Mouse (Mus musculus) midbrain, embryonic 13.5 days (tissue): ENCODE data around the gene Metrn. TPM values are rescaled to one million over a fixed set of nuclear protein-coding genes. Genes with fewer than 3 reads are reported as not detected.
A peak's percentile ranks its signal among the peaks of the same experiment; 100 is the strongest.

Source experiments
- ATAC-seq: fragments of 200-750 bp; cut with Nextera tagmentation; 2 replicates; pipeline ENCODE4 v1.8.0; 2017; ENCODE audit warnings: mild to moderate bottlenecking, moderate TSS enrichment, moderate library complexity
- H3K27ac ChIP-seq: fragments of 300-500 bp; sonication (generic); 2 replicates; pipeline ENCODE4 v1.5.1; 2015; ENCODE audit warnings: inconsistent platforms, mild to moderate bottlenecking, moderate library complexity
- H3K27me3 ChIP-seq: fragments of 300-500 bp; sonication (generic); 2 replicates; pipeline ENCODE4 v1.6.1; 2015; ENCODE audit warnings: mild to moderate bottlenecking, inconsistent platforms
- H3K36me3 ChIP-seq: fragments of 300-500 bp; sonication (generic); 2 replicates; pipeline ENCODE4 v1.6.1; 2015; ENCODE audit warnings: mild to moderate bottlenecking, inconsistent platforms
- H3K4me1 ChIP-seq: fragments of 300-500 bp; sonication (generic); replicated peaks from 2 replicates; pipeline ENCODE4 v1.6.1; 2015; ENCODE audit warnings: inconsistent platforms
- H3K4me2 ChIP-seq: fragments of 300-500 bp; sonication (generic); replicated peaks from 2 replicates; pipeline ENCODE4 v1.6.1; 2015; ENCODE audit warnings: moderate library complexity, mild to moderate bottlenecking, inconsistent platforms
- H3K4me3 ChIP-seq: fragments of 300-500 bp; sonication (generic); replicated peaks from 2 replicates; pipeline ENCODE4 v1.5.1; 2015; ENCODE audit warnings: mild to moderate bottlenecking, inconsistent platforms
- H3K9ac ChIP-seq: fragments of 300-500 bp; sonication (generic); replicated peaks from 2 replicates; pipeline ENCODE4 v1.6.1; 2015; ENCODE audit warnings: mild to moderate bottlenecking, inconsistent platforms
- H3K9me3 ChIP-seq: fragments of 300-500 bp; sonication (generic); 2 replicates; pipeline ENCODE4 v1.6.1; 2016; ENCODE audit warnings: mild to moderate bottlenecking, inconsistent platforms
- WGBS: fragments of 180-500 bp; shearing (Covaris S2); methylation state at CpG from one replicate; pipeline ENCODE4 v1.1.7; 2015; 5-methylcytosine and 5-hydroxymethylcytosine counted together
- polyA plus RNA-seq: library from polyadenylated mRNA; unstranded; fragments of >200 nt; fragmentation: Nextera tagmentation; extraction: Ambion mirVana; gene quantifications from 2 replicates; pipeline ENCODE4 v1.2.1, GENCODE M21; 2015

Gene Metrn
- polyA plus RNA-seq, 1 experiment from 2014 or later, result 36.6 TPM

- Histone ChIP-seq H3K27me3 (no peaks in the 10 kb centered on the region), H3K4me2 (peak overlapping the region; percentile 98), H3K9me3 (no peaks in the 10 kb centered on the region), H3K9ac (peak overlapping the region; percentile 78), H3K27ac (peak overlapping the region; percentile 80), H3K4me3 (peak overlapping the region; percentile 44), H3K4me1 (peaks cover 59% of the 10 kb centered on the region), H3K36me3 (peaks cover 46% of the 10 kb centered on the region)
- ATAC-seq, result no peak
- 21% methylated on average over 23 of the region's 23 CpGs for WGBS
Measured at GRCm38 (mm10) chr17:25836397-25837075, 39.6 kb upstream of the Metrn start.

GRCm38 (mm10) chr17:25835816-25836215 is 38.9 kb upstream of the Metrn start:
- H3K9ac ChIP-seq, result no peak overlapping the region; the same call in 1 of the 2 replicates
- peaks cover 66% of the 10 kb centered on the region for H3K4me1 ChIP-seq
- H3K4me3 ChIP-seq, result peak overlapping the region; percentile 88; the same call in 1 of the 2 replicates
- peak overlapping the region; percentile 80; the same call in 1 of the 2 replicates for H3K27ac ChIP-seq
- peak overlapping the region; percentile 98 for H3K4me2 ChIP-seq
- peaks cover 46% of the 10 kb centered on the region for H3K36me3 ChIP-seq
- WGBS, result 92% methylated on average over 16 of the region's 16 CpGs
- H3K9me3 ChIP-seq, result no peaks in the 10 kb centered on the region
- no peak for ATAC-seq
- no peaks in the 10 kb centered on the region for H3K27me3 ChIP-seq

GRCm38 (mm10) chr17:25835301-25835700 is 38.4 kb upstream of the Metrn start:
- peaks cover 46% of the 10 kb centered on the region for H3K36me3 ChIP-seq
- H3K9me3 ChIP-seq, result no peaks in the 10 kb centered on the region
- ATAC-seq, result no peak
- H3K4me3 ChIP-seq, result 0 out of 2 replicates have a peak overlapping the region, but pooled peaks have one; percentile 88
- WGBS, result 98% methylated on average over 7 of the region's 7 CpGs
- H3K4me2 ChIP-seq, result peak overlapping the region; percentile 98; the same call in 1 of the 2 replicates
- peak overlapping the region; percentile 91; the same call in 1 of the 2 replicates for H3K9ac ChIP-seq
- H3K27me3 ChIP-seq, result no peaks in the 10 kb centered on the region
- H3K27ac ChIP-seq, result no peak overlapping the region
- H3K4me1 ChIP-seq, result peaks cover 72% of the 10 kb centered on the region

- Histone ChIP-seq H3K9me3 (no peaks in the 10 kb centered on the region), H3K4me2 (peak overlapping the region; percentile 98), H3K9ac (peak overlapping the region; percentile 91), H3K36me3 (peaks cover 46% of the 10 kb centered on the region), H3K4me3 (peak overlapping the region; percentile 88), H3K4me1 (peaks cover 77% of the 10 kb centered on the region), H3K27me3 (no peaks in the 10 kb centered on the region), H3K27ac (peak overlapping the region; percentile 95; the same call in 1 of the 2 replicates)
- 89% methylated on average over 12 of the region's 12 CpGs for WGBS
- ATAC-seq, result no peak
Measured at GRCm38 (mm10) chr17:25834595-25835222, 37.8 kb upstream of the Metrn start.

GRCm38 (mm10) chr17:25833961-25834594 is 37.1 kb upstream of the Metrn start:
- Histone ChIP-seq H3K27me3 (no peaks in the 10 kb centered on the region), H3K27ac (peak overlapping the region; percentile 95), H3K9me3 (no peaks in the 10 kb centered on the region), H3K4me2 (peak overlapping the region; percentile 98), H3K9ac (peak overlapping the region; percentile 91), H3K4me1 (peaks cover 82% of the 10 kb centered on the region), H3K36me3 (peaks cover 42% of the 10 kb centered on the region), H3K4me3 (peak overlapping the region; percentile 88)
- no peak for ATAC-seq
- 57% methylated on average over 6 of the region's 6 CpGs for WGBS

- H3K36me3 ChIP-seq, result peaks cover 38% of the 10 kb centered on the region
- peak within 1 kb of the TSS; percentile 91 for H3K9ac ChIP-seq
- ATAC-seq, result no peak
- no peaks in the 10 kb centered on the region for H3K9me3 ChIP-seq
- H3K4me1 ChIP-seq, result peaks cover 83% of the 10 kb centered on the region
- WGBS, result under 1% methylated on average over 24 of the region's 24 CpGs
- H3K27ac ChIP-seq, result peak within 1 kb of the TSS; percentile 95
- H3K27me3 ChIP-seq, result no peaks in the 10 kb centered on the region
- peak within 1 kb of the TSS; percentile 88 for H3K4me3 ChIP-seq
- H3K4me2 ChIP-seq, result peak within 1 kb of the TSS; percentile 98
Measured at GRCm38 (mm10) chr17:25833291-25833663, 36.3 kb upstream of the Metrn start, which contains the start of gene Stub1. Gene Stub1, minus strand, starts transcription at chr17:25833404.

GRCm38 (mm10) chr17:25832436-25833290 is 35.7 kb upstream of the Metrn start:
- Histone ChIP-seq H3K36me3 (peaks cover 38% of the 10 kb centered on the region), H3K9me3 (no peaks in the 10 kb centered on the region), H3K27ac (peak overlapping the region; percentile 95), H3K9ac (peak overlapping the region; percentile 91), H3K4me2 (peak overlapping the region; percentile 98), H3K4me3 (peak overlapping the region; percentile 88), H3K27me3 (no peaks in the 10 kb centered on the region), H3K4me1 (peaks cover 83% of the 10 kb centered on the region)
- ATAC-seq, result peak; percentile 89
- WGBS, result under 1% methylated on average over 73 of the region's 77 CpGs

GRCm38 (mm10) chr17:25831451-25832281 is 34.7 kb upstream of the Metrn start:
- Histone ChIP-seq H3K27me3 (no peaks in the 10 kb centered on the region), H3K9ac (peak overlapping the region; percentile 91), H3K27ac (peak overlapping the region; percentile 95; the same call in 1 of the 2 replicates), H3K4me3 (peak overlapping the region; percentile 88), H3K9me3 (no peaks in the 10 kb centered on the region), H3K36me3 (peaks cover 48% of the 10 kb centered on the region), H3K4me2 (peak overlapping the region; percentile 98), H3K4me1 (peaks cover 83% of the 10 kb centered on the region)
- WGBS, result 65% methylated on average over 21 of the region's 21 CpGs
- ATAC-seq, result no peak

- no peak for ATAC-seq
- H3K4me2 ChIP-seq, result peak overlapping the region; percentile 98
Measured at GRCm38 (mm10) chr17:25830806-25831431, 34.0 kb upstream of the Metrn start.

GRCm38 (mm10) chr17:25830200-25830753 is 33.3 kb upstream of the Metrn start:
- no peak for ATAC-seq
- Histone ChIP-seq H3K9me3 (no peaks in the 10 kb centered on the region), H3K27me3 (no peaks in the 10 kb centered on the region), H3K27ac (no peak overlapping the region), H3K36me3 (peaks cover 58% of the 10 kb centered on the region), H3K4me1 (peaks cover 82% of the 10 kb centered on the region), H3K4me3 (peak overlapping the region; percentile 53), H3K9ac (no peak overlapping the region), H3K4me2 (peak overlapping the region; percentile 98)
- WGBS, result 88% methylated on average over 4 of the region's 4 CpGs

More at GRCm38 (mm10) chr17:25830806-25831431, 34.0 kb upstream of the Metrn start:
- peak overlapping the region; percentile 91; the same call in 1 of the 2 replicates for H3K9ac ChIP-seq
- H3K9me3 ChIP-seq, result no peaks in the 10 kb centered on the region
- 87% methylated on average over 14 of the region's 14 CpGs for WGBS
- H3K36me3 ChIP-seq, result peaks cover 55% of the 10 kb centered on the region
- no peak overlapping the region for H3K27ac ChIP-seq
- no peaks in the 10 kb centered on the region for H3K27me3 ChIP-seq
- peak overlapping the region; percentile 53 for H3K4me3 ChIP-seq
- peaks cover 83% of the 10 kb centered on the region for H3K4me1 ChIP-seq
